Mouse (Mus musculus): ENCODE data around the gene Txn1. TPM values are rescaled to one million over a fixed set of nuclear protein-coding genes. Genes with fewer than 3 reads are reported as not detected.

Gene Txn1
- polyA plus RNA-seq, 1 experiment from 2014 or later: 285 TPM

GRCm38 (mm10) chr4:57937292-57937691 is 18.9 kb downstream of the Txn1 start:
- H3K36me3 ChIP-seq: no peaks in the 10 kb centered on the region; the same call in 1 of the 2 replicates
- H3K27ac ChIP-seq (replicated peaks): no peak overlapping the region
- WGBS: 89% methylated on average over 6 of the region's 6 CpGs
- H3K4me1 ChIP-seq: no peaks in the 10 kb centered on the region
- H3K4me2 ChIP-seq (replicated peaks): no peak overlapping the region
- no peak for ATAC-seq (replicated peaks)
- H3K9ac ChIP-seq (replicated peaks): no peak overlapping the region
- no peak overlapping the region for H3K4me3 ChIP-seq
- no peaks in the 10 kb centered on the region for H3K27me3 ChIP-seq
- H3K9me3 ChIP-seq: no peaks in the 10 kb centered on the region

- no peaks in the 10 kb centered on the region for H3K4me1 ChIP-seq
- no peak overlapping the region for H3K27ac ChIP-seq (replicated peaks)
- H3K9ac ChIP-seq (replicated peaks): no peak overlapping the region
- no peaks in the 10 kb centered on the region for H3K9me3 ChIP-seq
- no peak overlapping the region for H3K4me2 ChIP-seq (replicated peaks)
- ATAC-seq (replicated peaks): no peak
- H3K4me3 ChIP-seq: no peak overlapping the region
- WGBS: 77% methylated on average over 5 of the region's 5 CpGs
- no peaks in the 10 kb centered on the region for H3K27me3 ChIP-seq
- no peaks in the 10 kb centered on the region for H3K36me3 ChIP-seq
Observed at GRCm38 (mm10) chr4:57934181-57934580, 22.0 kb downstream of the Txn1 start.

GRCm38 (mm10) chr4:57930559-57931170 is 25.5 kb downstream of the Txn1 start:
- no peak overlapping the region for H3K27ac ChIP-seq (replicated peaks)
- H3K4me3 ChIP-seq: no peak overlapping the region
- H3K36me3 ChIP-seq: no peaks in the 10 kb centered on the region
- H3K27me3 ChIP-seq: no peaks in the 10 kb centered on the region
- no peak for ATAC-seq (replicated peaks)
- WGBS: 80% methylated on average over 5 of the region's 5 CpGs
- no peaks in the 10 kb centered on the region for H3K4me1 ChIP-seq
- H3K9ac ChIP-seq (replicated peaks): no peak overlapping the region
- H3K9me3 ChIP-seq: no peaks in the 10 kb centered on the region
- no peak overlapping the region for H3K4me2 ChIP-seq (replicated peaks)

GRCm38 (mm10) chr4:57927464-57928205 is 28.6 kb downstream of the Txn1 start:
- peak; percentile 64; the same call in 1 of the 2 replicates for ATAC-seq (replicated peaks)
- Histone ChIP-seq H3K27ac (replicated peaks) (no peak overlapping the region), H3K9me3 (no peaks in the 10 kb centered on the region), H3K9ac (replicated peaks) (no peak overlapping the region), H3K27me3 (no peaks in the 10 kb centered on the region), H3K4me2 (replicated peaks) (no peak overlapping the region), H3K4me3 (no peak overlapping the region), H3K4me1 (no peaks in the 10 kb centered on the region), H3K36me3 (no peaks in the 10 kb centered on the region)
- WGBS: 23% methylated on average over 3 of the region's 3 CpGs

- H3K4me2 ChIP-seq (replicated peaks): no peak overlapping the region
- ATAC-seq (replicated peaks): no peak
- H3K27me3 ChIP-seq: no peaks in the 10 kb centered on the region
- H3K9me3 ChIP-seq: no peaks in the 10 kb centered on the region
- H3K4me1 ChIP-seq: peaks cover 6% of the 10 kb centered on the region; the same call in 1 of the 2 replicates
- 82% methylated on average over 6 of the region's 6 CpGs for WGBS
- H3K9ac ChIP-seq (replicated peaks): no peak overlapping the region
- no peaks in the 10 kb centered on the region for H3K36me3 ChIP-seq
- H3K27ac ChIP-seq (replicated peaks): no peak overlapping the region
- H3K4me3 ChIP-seq: no peak overlapping the region
Observed at GRCm38 (mm10) chr4:57924556-57925071, 31.6 kb downstream of the Txn1 start.

- Histone ChIP-seq H3K27me3 (no peaks in the 10 kb centered on the region), H3K9ac (replicated peaks) (no peak overlapping the region), H3K36me3 (no peaks in the 10 kb centered on the region), H3K9me3 (no peaks in the 10 kb centered on the region), H3K27ac (replicated peaks) (no peak overlapping the region), H3K4me2 (replicated peaks) (no peak overlapping the region), H3K4me1 (peaks cover 9% of the 10 kb centered on the region; the same call in 1 of the 2 replicates), H3K4me3 (no peak overlapping the region)
- no peak for ATAC-seq (replicated peaks)
- WGBS: 49% methylated on average over 5 of the region's 5 CpGs
Observed at GRCm38 (mm10) chr4:57922171-57922570, 34.0 kb downstream of the Txn1 start.

GRCm38 (mm10) chr4:57920522-57920921 is 35.7 kb downstream of the Txn1 start:
- no peak overlapping the region for H3K4me2 ChIP-seq (replicated peaks)
- H3K4me3 ChIP-seq: no peak overlapping the region
- no peak overlapping the region for H3K27ac ChIP-seq (replicated peaks)
- H3K9me3 ChIP-seq: no peaks in the 10 kb centered on the region
- no peaks in the 10 kb centered on the region for H3K27me3 ChIP-seq
- no peaks in the 10 kb centered on the region for H3K36me3 ChIP-seq
- H3K4me1 ChIP-seq: peaks cover 9% of the 10 kb centered on the region; the same call in 1 of the 2 replicates
- H3K9ac ChIP-seq (replicated peaks): no peak overlapping the region
- WGBS: 84% methylated on average over 1 of the region's 1 CpGs
- ATAC-seq (replicated peaks): no peak

GRCm38 (mm10) chr4:57919494-57920423 is 36.5 kb downstream of the Txn1 start:
- 9% methylated on average over 8 of the region's 8 CpGs for WGBS
- ATAC-seq (replicated peaks): peak; percentile 58

GRCm38 (mm10) chr4:57916711-57917110 is 39.5 kb downstream of the Txn1 start:
- no peak overlapping the region for H3K4me3 ChIP-seq
- peaks cover 9% of the 10 kb centered on the region for H3K4me1 ChIP-seq
- H3K27ac ChIP-seq (replicated peaks): no peak overlapping the region
- H3K36me3 ChIP-seq: no peaks in the 10 kb centered on the region
- WGBS: 79% methylated on average over 4 of the region's 4 CpGs
- H3K9ac ChIP-seq (replicated peaks): no peak overlapping the region
- ATAC-seq (replicated peaks): no peak
- H3K4me2 ChIP-seq (replicated peaks): no peak overlapping the region
- no peaks in the 10 kb centered on the region for H3K9me3 ChIP-seq
- H3K27me3 ChIP-seq: no peaks in the 10 kb centered on the region

More at GRCm38 (mm10) chr4:57919494-57920423, 36.5 kb downstream of the Txn1 start:
- Histone ChIP-seq H3K36me3 (no peaks in the 10 kb centered on the region), H3K4me2 (replicated peaks) (no peak overlapping the region), H3K27me3 (no peaks in the 10 kb centered on the region), H3K9ac (replicated peaks) (no peak overlapping the region), H3K9me3 (no peaks in the 10 kb centered on the region), H3K4me1 (peaks cover 9% of the 10 kb centered on the region), H3K27ac (replicated peaks) (no peak overlapping the region), H3K4me3 (no peak overlapping the region)

- Histone ChIP-seq H3K9ac (replicated peaks) (no peak within 1 kb of the TSS), H3K27me3 (no peaks in the 10 kb centered on the region), H3K4me3 (no peak within 1 kb of the TSS), H3K36me3 (no peaks in the 10 kb centered on the region), H3K27ac (replicated peaks) (no peak within 1 kb of the TSS), H3K9me3 (no peaks in the 10 kb centered on the region), H3K4me2 (replicated peaks) (no peak within 1 kb of the TSS), H3K4me1 (peaks cover 9% of the 10 kb centered on the region)
- WGBS: 24% methylated on average over 9 of the region's 9 CpGs
- ATAC-seq (replicated peaks): no peak
Observed at GRCm38 (mm10) chr4:57916201-57916661, 40.0 kb downstream of the Txn1 start, which contains the start of gene D630039A03Rik. Gene D630039A03Rik (minus strand): TSS chr4:57916297.

GRCm38 (mm10) chr4:57915216-57915965 is 40.8 kb downstream of the Txn1 start:
- H3K4me3 ChIP-seq: no peak overlapping the region
- no peak; the same call in 1 of the 2 replicates for ATAC-seq (replicated peaks)
- WGBS: 42% methylated on average over 17 of the region's 17 CpGs

More at GRCm38 (mm10) chr4:57915216-57915965, 40.8 kb downstream of the Txn1 start:
- Histone ChIP-seq H3K27me3 (no peaks in the 10 kb centered on the region), H3K36me3 (no peaks in the 10 kb centered on the region), H3K9ac (replicated peaks) (no peak overlapping the region), H3K27ac (replicated peaks) (no peak overlapping the region), H3K4me2 (replicated peaks) (no peak overlapping the region), H3K9me3 (no peaks in the 10 kb centered on the region), H3K4me1 (peaks cover 9% of the 10 kb centered on the region)

Measured in forebrain, embryonic 15.5 days (tissue).